Mouse (Mus musculus): ENCODE measurements around the gene Pxylp1. TPM values are rescaled to one million over a fixed set of nuclear protein-coding genes. Genes with fewer than 3 reads are reported as not detected.

Pxylp1 gene
- total RNA-seq, 2 experiments from 2014 or later, result 11.7 to 15.8 TPM

- peak in 1 of 2 experiments; percentile 31 for DNase-seq
Observed at GRCm38 (mm10) chr9:96861092-96861487, 31.4 kb downstream of the Pxylp1 start.

GRCm38 (mm10) chr9:96860380-96861091 is 31.9 kb downstream of the Pxylp1 start:
- no peak for DNase-seq

DNA sequence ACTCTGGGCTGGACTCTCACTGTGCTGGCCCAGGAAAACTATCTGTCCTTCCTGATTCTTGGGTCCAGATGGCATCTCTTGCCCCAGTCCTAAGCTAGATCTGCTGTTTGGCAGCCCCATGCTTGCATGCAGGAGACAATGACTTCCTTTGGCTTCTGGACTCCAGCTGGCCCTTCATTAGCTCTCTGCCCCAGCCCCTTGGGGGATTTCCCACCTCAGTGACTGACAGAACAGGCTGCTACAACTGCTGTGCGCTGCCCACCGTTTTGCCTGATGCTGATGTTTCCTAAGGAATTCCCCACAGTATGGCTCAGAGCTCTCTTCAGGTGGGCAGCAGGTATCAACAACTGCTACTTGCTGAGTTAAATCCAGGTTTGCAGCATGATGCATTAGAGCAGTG is 33.4 kb downstream of the Pxylp1 start:
- DNase-seq, result no peak

GRCm38 (mm10) chr9:96857838-96858237 is 34.6 kb downstream of the Pxylp1 start:
- no peak for DNase-seq

DNA sequence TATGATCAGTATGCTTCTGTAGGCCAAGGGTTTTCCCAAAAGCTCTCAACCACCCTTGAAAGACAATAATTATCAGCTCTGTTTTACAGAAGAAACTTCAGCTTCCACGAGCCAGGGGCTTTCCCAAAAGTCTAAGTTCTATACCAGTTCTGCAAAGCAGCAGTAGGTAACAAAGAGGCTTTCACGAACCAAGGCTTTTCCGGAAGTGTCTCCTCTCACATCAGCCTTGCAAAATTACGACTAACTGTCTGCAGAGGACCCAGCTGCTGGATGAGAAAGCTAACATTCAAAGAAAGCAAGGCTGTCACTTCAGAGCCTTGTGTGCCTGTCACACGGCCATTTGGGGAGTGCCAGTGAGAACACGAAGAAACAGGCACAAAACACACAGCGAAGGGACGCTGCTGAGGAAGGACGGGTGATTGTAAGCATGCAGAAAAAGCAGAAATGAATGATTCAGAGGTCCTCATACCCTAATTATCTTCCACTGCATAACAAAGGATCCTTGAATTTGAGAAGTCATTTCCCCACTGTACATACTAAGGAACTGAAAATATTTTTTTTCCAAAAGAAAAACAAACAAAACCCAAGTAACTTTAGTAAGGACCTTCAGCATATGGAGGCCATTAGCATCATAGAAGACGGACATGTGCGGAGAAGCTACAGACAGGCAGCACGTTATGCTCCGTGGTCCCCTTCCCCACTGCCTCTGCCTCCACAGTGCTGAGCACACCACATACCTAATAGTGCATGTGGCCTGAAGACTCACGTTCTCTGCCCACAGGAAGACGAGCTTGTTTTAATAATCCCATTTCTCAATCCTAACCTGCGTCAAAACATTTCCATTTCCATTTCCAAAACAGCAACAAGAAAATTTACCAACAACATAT is 38.9 kb downstream of the Pxylp1 start:
- no peak for DNase-seq

GRCm38 (mm10) chr9:96851634-96852033 is 40.8 kb downstream of the Pxylp1 start:
- DNase-seq, result no peak

DNA sequence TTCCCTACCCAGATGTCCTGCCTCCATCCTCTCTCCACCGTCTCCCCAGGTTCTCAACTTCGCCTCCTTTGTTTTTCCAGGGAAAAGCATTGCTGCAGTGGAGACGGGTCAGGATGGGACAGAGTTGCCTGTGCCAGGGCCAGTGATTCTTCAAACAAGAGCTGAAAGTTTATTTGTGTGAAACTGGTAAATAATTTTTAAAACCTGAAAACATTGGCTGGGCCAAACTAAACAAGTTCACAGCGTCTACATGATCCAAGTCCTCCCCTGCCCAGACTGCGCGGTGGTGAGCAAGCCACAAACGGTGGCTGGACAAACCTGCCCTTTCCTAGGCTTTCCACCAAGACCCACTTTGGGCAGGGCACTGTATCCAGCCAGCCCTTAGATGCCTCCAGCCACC is 41.4 kb downstream of the Pxylp1 start:
- DNase-seq, result no peak

DNA sequence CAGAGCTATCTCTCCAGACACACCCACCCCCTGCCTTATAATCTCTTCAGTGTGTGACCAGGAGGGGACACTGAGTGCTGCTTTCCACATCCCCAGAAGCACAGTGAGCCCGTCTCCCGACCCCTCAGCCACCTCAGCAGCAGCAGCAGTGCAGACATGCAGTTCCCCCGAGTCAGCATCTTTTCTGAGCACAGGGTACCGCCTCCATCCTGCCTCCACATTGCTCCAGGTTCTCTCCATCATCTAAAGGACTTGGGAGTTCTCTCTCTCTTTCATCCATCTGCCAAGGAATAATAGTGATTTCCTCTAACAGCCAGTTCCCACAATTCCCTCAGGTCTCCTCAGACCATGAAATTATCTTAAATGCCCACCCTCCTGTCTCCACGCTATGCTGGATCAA is 43.5 kb downstream of the Pxylp1 start:
- DNase-seq, result no peak

GRCm38 (mm10) chr9:96846361-96846760 is 46.1 kb downstream of the Pxylp1 start:
- no peak for DNase-seq

- peak; percentile 70 to 80 for DNase-seq
Observed at GRCm38 (mm10) chr9:96844798-96845209, 47.7 kb downstream of the Pxylp1 start.

DNA sequence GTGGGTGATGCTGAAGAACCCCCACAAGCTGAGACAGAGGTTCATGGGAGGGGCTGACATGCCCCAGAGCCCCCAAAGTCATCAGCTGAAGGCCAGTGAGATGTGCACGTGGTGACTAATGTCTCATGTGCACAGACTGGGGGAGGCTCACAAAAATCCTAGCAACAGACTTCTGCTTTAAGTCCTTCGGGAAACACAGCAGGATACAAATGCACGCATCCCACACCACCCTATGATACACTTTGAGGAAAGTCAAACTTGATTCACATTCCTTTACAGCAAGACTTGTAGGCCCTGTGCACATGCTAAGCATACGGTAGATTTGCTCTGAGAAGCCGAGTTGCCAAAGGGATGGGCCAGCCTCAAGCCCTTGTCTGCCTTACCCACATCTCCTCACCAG is 53.1 kb downstream of the Pxylp1 start:
- no peak for DNase-seq

DNA sequence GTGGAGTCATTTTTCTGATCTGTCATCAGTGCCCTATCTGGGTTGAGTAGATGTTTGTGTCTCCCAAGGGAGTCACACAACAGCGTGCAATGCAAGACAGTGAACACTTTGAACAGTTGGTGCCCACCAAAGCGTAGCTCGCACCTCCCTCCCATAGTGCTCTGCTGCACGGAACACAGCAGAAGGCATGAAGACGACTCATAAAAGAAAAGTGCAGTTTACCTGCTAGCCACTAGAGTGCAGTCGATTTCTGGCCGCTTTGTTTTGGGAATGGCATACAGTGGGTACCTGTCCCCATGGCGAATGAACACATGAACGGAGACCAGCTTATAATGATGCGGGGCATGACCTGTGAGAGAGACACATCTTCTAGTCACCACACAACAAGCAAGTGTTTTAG is 53.6 kb downstream of the Pxylp1 start:
- DNase-seq, result peak in 1 of 2 experiments; percentile 52

GRCm38 (mm10) chr9:96837781-96838420 is 54.6 kb downstream of the Pxylp1 start:
- DNase-seq, result no peak

DNA sequence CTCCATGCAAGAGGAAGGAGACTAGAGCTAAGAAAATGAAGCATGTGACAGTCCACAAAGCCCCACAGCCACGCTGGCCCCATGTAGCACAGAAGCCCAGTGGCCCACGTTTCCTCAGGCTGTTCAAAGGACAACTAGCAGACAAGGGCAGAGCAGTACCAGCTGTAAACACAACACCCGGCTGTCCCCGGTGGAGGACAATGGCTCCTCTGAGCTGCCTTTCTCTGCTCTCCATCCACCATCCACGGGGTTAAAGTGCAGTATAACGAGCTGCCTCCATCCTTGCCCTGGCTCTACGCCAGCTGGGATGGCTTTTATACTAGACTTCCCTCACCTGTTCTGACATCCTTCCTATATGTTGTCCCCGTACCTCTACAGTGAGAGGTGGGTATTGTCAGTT is 55.5 kb downstream of the Pxylp1 start:
- DNase-seq, result no peak

GRCm38 (mm10) chr9:96835374-96835921 is 57.0 kb downstream of the Pxylp1 start:
- DNase-seq, result no peak

DNA sequence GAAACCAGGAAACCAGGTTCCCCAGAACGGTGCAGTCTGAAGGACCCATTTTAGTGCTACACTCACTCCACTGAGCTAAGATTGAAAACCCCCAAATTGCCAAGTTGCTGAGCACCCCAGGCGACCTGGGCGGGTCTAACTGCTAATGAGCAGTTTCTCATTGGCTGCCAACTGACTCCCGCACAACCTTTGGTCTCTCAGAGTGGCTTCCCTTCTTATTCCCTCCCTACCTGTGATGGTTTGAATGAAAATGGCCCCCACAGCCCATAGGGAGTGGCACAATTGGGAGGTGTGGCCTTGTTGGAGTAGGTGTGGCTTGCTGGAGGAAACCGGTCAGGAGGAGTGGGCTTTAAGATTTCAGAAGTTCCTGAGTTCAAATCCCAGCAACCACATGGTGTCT is 58.9 kb downstream of the Pxylp1 start:
- DNase-seq, result no peak

DNA sequence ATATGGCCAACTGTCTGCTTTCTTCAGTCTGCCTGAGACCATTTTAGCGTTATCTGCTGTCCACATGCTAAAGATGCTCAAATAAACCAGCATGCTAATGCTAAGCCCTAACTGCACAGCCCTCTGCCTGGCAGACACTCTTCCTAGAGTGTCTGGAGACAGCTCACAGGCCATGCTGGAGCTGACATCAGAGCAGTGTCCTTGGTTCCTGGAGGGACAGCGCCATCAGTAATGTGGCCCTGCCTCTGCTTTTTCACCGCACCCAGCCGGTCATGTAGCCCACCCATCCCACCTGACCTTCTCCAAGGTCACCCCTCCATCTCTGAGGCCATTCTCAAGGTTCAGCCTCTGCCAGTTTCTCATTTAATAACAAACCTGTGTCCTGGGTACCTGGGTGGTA is 60.0 kb downstream of the Pxylp1 start:
- no peak for DNase-seq

DNA sequence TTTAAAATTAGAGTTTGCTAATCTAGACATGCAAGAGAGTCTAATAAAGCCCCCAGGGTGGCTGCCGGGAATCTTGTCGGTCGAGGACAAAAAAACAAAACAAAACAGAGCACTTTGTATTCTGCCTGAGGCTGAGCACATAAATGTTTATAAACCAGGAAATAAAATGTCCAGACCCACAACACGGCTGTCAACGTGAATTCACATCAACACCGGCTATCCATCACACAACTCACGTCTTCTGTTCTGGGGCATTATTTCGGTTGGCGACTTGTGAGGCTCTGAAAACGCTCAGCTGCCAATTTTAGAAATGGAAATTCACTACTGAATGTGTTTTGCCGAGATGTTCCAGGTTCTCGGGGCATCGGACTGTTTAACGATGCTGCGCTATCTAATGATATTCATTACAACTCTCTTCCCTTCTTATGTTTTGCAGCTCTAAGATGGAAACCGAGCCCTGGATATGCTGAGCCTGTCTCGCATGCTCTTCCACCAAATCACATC is 61.6 kb downstream of the Pxylp1 start:
- no peak for DNase-seq

GRCm38 (mm10) chr9:96829682-96830081 is 62.8 kb downstream of the Pxylp1 start:
- no peak for DNase-seq

GRCm38 (mm10) chr9:96828071-96828470 is 64.4 kb downstream of the Pxylp1 start:
- DNase-seq, result no peak

GRCm38 (mm10) chr9:96827002-96827785 is 65.3 kb downstream of the Pxylp1 start:
- DNase-seq, result no peak

DNA sequence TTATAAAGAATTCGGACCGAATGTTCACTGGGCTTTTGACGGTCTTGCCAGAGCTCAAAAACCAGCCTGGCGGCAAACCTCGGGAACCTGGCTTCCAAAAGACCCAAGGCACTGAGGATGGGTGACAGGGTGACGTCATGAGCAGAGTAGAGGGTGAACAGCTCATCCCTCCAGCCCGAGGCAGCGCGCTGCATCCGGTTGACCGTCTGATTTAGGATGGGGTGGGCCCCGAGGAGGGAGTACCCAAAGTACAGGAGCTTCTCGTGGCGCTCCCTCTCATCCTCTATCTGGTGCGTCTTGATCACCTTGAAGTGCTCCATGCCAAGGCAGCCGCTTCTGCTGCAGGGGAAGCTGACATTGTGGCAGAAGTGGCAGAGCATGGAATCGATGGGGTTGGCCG is 67.6 kb downstream of the Pxylp1 start:
- DNase-seq, result no peak
